Mouse (Mus musculus): ENCODE results near the gene Zfp579.
A peak's percentile ranks its signal among the peaks of the same experiment; 100 is the strongest.
"Not testable (repeated sequence)": the region's sequence is repeated elsewhere in the genome, so short reads cannot be mapped to it uniquely, and the experiment has no call there.

Gene Zfp579

GRCm38 (mm10) chr7:4996003-4996895 is at the start of gene Zfp579:
Gene Zfp579, minus strand, starts transcription at chr7:4996158.
- peak; percentile 73 for DNase-seq (ENCODE audit: low read depth, low spot score)

DNA sequence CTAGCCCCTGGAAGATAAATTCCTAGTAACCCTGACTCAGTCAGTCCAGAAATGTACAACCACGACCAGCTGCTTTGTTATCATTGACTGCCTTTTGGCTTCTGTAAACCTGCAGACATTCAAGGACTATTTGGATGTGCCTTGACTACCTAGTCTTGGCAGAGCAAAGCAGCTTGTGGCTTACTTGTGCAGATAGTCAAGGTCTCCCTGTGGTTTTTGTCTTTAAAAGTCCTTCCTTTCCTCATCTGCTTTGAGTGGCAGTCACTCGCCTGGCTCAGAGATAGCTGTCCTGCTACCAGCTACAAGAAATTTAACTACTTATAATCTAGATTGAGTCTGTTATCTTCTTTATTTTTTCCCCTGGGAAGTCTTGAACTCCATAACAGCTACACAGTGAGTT is 49.0 kb upstream of the Zfp579 start:
- DNase-seq (ENCODE audit: low read depth, low spot score) = no peak

DNA sequence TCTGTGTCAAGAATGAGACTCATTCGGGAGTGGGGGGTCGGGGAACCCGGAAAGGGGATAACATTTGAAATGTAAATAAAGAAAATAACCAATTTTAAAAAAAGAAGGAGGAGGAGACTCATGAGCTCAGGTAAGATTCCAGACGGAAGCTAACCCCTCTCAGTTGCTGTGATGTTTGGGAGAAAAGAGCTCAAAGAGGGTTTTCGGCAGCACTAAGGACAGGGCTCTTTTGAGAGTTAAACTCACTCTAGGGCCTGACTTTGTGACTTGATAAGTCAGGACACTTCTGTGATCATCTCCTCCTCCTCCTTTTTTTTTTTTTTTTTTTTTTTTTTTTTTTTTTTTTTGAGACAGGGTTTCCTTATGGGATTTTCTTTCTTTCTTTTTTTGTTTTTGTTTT is 43.0 kb upstream of the Zfp579 start:
- DNase-seq (ENCODE audit: low read depth, low spot score) = no peak

GRCm38 (mm10) chr7:5038109-5038732 is 42.3 kb upstream of the Zfp579 start, which contains the start of gene Zfp784:
Gene Zfp784, minus strand, starts transcription at chr7:5038446.
- peak; percentile 80 for DNase-seq (ENCODE audit: low read depth, low spot score)

DNA sequence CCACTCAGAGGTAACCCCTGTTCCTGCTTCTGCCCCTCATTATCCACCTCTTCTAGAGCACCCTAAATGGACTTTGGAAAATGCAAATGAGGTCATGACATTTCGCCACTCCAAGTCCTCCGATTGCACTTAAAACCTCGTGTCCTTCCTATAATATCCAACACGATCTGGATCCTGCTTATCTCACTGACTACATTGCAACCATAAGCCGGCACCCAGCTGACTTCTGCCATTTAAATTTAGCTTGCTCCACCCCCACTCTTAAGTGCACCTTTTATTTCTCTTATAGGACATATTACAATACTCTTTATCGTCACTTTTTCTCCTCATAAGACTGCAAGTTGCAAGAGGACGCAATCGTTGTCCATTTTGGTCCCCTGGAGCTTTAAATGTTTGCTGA is 41.5 kb upstream of the Zfp579 start:
- no peak for DNase-seq (ENCODE audit: low read depth, low spot score)

GRCm38 (mm10) chr7:5037026-5037425 is 41.1 kb upstream of the Zfp579 start:
- no peak for DNase-seq (ENCODE audit: low read depth, low spot score)

GRCm38 (mm10) chr7:5036136-5036535 is 40.2 kb upstream of the Zfp579 start:
- DNase-seq (ENCODE audit: low read depth, low spot score) = no peak

DNA sequence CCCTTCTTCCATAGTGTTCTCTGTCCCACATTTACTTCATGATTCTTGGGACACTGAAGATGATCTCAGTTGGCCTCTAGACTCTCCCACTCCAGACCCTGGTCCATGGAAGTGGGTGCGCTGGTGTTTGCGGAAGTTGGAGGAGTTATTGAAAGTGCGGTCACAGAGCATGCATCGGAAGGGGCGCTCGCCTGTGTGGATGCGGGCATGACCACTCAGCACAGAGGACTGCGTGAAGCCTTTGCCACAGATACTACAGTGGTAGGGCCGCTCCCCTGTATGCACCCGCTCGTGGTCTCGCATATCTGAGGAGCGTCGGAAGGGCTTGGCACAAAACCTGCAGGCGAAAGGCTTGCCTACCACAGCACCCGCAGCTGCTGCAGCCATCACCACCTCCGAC is 39.7 kb upstream of the Zfp579 start:
- DNase-seq (ENCODE audit: low read depth, low spot score) = no peak

DNA sequence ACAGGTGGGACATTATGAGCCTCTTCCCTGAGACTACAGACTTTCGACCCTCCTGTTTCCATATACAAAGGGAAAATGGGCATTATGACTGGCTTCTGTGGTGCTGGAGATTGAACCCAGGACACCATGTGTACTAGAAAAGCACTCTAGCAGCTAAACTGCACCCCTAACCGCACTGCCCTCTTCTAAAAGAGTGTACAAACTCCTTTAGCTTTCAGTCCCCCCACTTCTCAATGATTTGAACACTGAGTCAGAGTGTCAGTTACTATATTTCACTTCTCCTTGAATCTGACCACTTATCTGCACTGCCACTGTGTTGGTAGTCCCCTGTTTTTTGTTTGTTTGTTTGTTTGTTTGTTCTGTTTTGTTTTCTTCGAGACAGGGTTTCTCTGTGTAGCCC is 37.9 kb upstream of the Zfp579 start, which contains the start of gene 4632433K11Rik:
Gene 4632433K11Rik, plus strand, starts transcription at position 301 of the 400 bp plus-strand sequence.
- DNase-seq (ENCODE audit: low read depth, low spot score) = no peak

DNA sequence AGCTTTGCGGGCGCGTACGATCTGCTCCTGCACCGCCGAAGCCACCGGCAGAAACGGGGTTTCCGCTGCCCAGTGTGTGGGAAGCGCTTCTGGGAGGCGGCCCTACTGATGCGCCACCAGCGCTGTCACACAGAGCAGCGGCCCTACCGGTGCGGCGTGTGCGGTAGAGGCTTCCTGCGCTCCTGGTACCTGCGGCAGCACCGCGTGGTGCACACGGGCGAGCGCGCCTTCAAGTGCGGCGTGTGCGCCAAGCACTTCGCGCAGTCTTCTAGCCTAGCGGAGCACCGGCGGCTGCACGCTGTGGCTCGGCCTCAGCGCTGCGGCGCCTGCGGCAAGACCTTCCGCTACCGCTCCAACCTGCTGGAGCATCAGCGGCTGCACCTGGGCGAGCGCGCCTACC is 35.5 kb upstream of the Zfp579 start:
- no peak for DNase-seq (ENCODE audit: low read depth, low spot score)

- DNase-seq (ENCODE audit: low read depth, low spot score) = no peak
Observed at GRCm38 (mm10) chr7:5030554-5031275, 34.8 kb upstream of the Zfp579 start.

- DNase-seq (ENCODE audit: low read depth, low spot score) = no peak
Observed at GRCm38 (mm10) chr7:5029946-5030345, 34.0 kb upstream of the Zfp579 start.

- DNase-seq (ENCODE audit: low read depth, low spot score) = no peak
Observed at GRCm38 (mm10) chr7:5029543-5029942, 33.6 kb upstream of the Zfp579 start.

DNA sequence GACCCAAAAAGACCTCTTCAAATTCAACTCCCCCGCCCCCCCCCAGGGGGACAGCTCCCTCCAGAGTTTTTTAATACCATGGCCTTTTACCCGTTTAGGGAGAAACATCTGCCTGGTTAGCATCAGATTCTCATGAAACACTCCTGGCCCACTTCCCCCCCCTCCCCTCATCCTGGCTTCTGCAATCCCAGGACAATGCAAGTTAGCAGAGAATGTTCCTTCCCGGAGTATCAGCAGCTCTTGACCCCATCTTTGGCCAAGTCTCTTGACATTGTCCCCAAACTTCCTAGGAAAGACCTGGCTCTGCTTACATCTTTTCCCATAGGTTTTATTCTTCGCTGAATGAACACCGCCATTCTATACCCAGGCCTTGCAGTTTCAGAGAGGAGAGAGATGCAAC is 25.2 kb upstream of the Zfp579 start:
- DNase-seq (ENCODE audit: low read depth, low spot score) = no peak

- no peak for DNase-seq (ENCODE audit: low read depth, low spot score)
Observed at GRCm38 (mm10) chr7:5020685-5021084, 24.7 kb upstream of the Zfp579 start.

DNA sequence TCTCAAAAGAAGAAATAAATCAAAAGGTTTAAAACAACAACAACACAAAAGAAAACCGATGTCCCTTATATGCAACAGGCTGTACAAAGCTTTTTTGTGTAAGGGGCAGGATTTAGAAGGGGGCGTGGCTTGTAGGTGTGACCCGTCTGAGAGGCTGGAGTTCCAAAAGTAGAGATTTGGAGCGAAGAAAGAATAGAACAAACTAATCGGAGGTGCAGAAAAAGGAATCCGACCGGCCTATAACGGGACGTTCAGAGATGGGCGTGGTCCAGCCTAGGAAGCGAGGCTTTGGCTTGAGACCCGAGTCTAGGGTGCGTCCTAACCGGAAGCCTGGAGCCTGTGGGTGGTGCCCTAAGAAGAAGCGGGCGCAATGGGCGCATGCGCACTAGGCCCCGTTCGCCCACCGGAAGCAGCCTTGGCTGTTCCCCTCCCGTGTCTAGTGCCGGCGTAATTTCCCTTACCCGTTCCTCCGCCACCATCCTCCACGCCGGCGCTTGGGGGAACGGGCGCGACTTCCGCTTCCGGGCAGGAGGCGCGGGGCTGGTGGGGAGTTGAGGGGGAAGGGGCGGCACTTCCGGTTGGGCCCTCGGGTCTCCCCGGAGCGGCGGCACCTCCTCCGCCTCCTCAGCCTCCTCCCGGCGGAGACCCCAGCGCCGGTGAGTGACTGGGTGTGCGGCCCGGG is 24.2 kb upstream of the Zfp579 start, which contains the start of the genes Zfp865 and Ccdc106:
Gene Zfp865, plus strand, starts transcription at position 377 of the 682 bp plus-strand sequence.
Gene Ccdc106, plus strand, starts transcription at position 554 of the 682 bp plus-strand sequence.
- DNase-seq (ENCODE audit: low read depth, low spot score) = peak; percentile 97

- DNase-seq (ENCODE audit: low read depth, low spot score) = not testable (repeated sequence)
Observed at GRCm38 (mm10) chr7:5019576-5019975, 23.6 kb upstream of the Zfp579 start.

DNA sequence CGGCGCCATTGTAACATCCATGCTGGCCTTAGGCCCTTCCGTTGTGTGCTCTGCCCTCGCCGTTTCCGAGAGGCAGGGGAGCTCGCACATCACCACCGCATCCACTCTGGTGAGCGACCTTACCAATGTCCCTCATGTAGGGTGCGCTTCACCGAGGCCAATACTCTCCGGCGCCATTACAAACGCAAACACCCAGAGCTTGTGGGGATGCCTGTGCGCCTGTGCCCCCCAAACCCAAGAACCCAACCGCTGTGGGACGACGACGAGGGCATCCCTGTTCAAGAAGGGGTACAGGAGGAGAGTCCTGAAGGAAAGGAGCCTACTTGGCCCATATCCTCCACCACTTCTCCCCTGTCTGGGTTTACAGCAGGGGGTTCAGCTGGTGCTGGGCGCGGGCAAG is 22.0 kb upstream of the Zfp579 start:
- no peak for DNase-seq (ENCODE audit: low read depth, low spot score)

DNA sequence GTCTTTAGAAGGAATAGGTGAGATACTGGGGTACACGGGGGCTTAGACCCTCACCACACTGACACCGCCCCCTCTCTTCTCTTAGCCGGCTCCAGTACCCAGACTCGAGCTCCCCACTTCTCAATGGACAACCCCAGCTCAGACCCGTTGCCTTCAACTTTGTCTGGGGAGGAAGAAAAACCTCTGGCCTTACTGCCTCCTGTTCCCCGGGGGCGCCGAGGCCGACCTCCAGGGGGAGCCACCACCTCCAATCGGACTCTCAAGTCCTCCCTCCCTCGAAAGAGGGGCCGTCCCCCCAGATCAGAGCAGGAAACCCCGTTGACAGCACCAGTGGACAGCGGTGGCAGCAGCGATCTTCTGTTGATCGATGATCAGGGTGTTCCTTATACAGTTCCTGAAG is 21.4 kb upstream of the Zfp579 start:
- DNase-seq (ENCODE audit: low read depth, low spot score) = no peak

DNA sequence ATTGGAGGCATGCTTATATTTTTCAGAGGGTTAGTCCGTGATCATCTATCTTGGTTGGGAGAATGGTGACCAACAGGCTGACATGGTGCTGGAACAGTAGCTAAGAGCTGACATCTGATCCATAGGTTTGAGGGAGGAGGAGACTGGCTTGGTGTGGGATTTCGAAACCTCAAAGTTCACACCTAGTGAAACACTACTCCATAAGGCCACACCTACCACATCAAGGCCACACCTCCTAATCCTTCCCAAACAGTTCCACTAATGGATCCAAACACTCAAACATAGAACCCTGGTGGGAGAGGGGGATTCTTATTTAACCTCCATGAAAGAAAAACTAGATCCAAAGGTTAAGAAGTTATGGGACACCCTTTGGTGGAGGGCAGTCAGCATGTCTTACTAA is 21.0 kb upstream of the Zfp579 start:
- DNase-seq (ENCODE audit: low read depth, low spot score) = no peak

GRCm38 (mm10) chr7:5016057-5016456 is 20.1 kb upstream of the Zfp579 start:
- no peak for DNase-seq (ENCODE audit: low read depth, low spot score)

Data from WW6 (cell line).